Mouse (Mus musculus) liver, embryonic 12.5 days (tissue): ENCODE results near the gene Etv3. TPM values are rescaled to one million over a fixed set of nuclear protein-coding genes. Genes with fewer than 3 reads are reported as not detected.

ENCODE experiments used
- ATAC-seq: fragments of 200-750 bp; cut with Nextera tagmentation; 2 replicates; pipeline ENCODE4 v1.8.0; 2017; ENCODE audit warnings: moderate number of reproducible peaks, mild to moderate bottlenecking, moderate library complexity
- H3K27ac ChIP-seq: fragments of 300-500 bp; sonication (generic); 2 replicates; pipeline ENCODE4 v1.5.1; 2016; ENCODE audit warnings: mild to moderate bottlenecking
- H3K27me3 ChIP-seq: fragments of 300-500 bp; sonication (generic); replicated peaks from 2 replicates; pipeline ENCODE4 v1.6.1; 2016; ENCODE audit warnings: mild to moderate bottlenecking, moderate library complexity
- H3K36me3 ChIP-seq: fragments of 300-500 bp; sonication (generic); 2 replicates; pipeline ENCODE4 v1.6.1; 2016; ENCODE audit warnings: mild to moderate bottlenecking, moderate library complexity
- H3K4me1 ChIP-seq: fragments of 300-500 bp; sonication (generic); 2 replicates; pipeline ENCODE4 v1.6.1; 2016
- H3K4me2 ChIP-seq: fragments of 300-500 bp; sonication (generic); 2 replicates; pipeline ENCODE4 v1.6.1; 2016; ENCODE audit warnings: mild to moderate bottlenecking, moderate library complexity
- H3K4me3 ChIP-seq: fragments of 300-500 bp; sonication (generic); 2 replicates; pipeline ENCODE4 v1.5.1; 2016; ENCODE audit warnings: mild to moderate bottlenecking, moderate library complexity
- H3K9ac ChIP-seq: fragments of 300-500 bp; sonication (generic); 2 replicates; pipeline ENCODE4 v1.6.1; 2016; ENCODE audit warnings: mild to moderate bottlenecking, moderate library complexity
- H3K9me3 ChIP-seq: fragments of 300-500 bp; sonication (generic); replicated peaks from 2 replicates; pipeline ENCODE4 v1.6.1; 2016; ENCODE audit warnings: mild to moderate bottlenecking, moderate library complexity
- WGBS: fragments of 180-500 bp; shearing (Covaris S2); methylation state at CpG from one replicate; pipeline ENCODE4 v1.1.7; 2016; ENCODE audit not compliant: insufficient replicate concordance; 5-methylcytosine and 5-hydroxymethylcytosine counted together
- polyA plus RNA-seq: library from polyadenylated mRNA; unstranded; fragments of >200 nt; fragmentation: Nextera tagmentation; extraction: Ambion mirVana; gene quantifications from 2 replicates; pipeline ENCODE4 v1.2.1, GENCODE M21; 2016

The Etv3 gene
- polyA plus RNA-seq, 1 experiment from 2014 or later, result 5.2 TPM

DNA sequence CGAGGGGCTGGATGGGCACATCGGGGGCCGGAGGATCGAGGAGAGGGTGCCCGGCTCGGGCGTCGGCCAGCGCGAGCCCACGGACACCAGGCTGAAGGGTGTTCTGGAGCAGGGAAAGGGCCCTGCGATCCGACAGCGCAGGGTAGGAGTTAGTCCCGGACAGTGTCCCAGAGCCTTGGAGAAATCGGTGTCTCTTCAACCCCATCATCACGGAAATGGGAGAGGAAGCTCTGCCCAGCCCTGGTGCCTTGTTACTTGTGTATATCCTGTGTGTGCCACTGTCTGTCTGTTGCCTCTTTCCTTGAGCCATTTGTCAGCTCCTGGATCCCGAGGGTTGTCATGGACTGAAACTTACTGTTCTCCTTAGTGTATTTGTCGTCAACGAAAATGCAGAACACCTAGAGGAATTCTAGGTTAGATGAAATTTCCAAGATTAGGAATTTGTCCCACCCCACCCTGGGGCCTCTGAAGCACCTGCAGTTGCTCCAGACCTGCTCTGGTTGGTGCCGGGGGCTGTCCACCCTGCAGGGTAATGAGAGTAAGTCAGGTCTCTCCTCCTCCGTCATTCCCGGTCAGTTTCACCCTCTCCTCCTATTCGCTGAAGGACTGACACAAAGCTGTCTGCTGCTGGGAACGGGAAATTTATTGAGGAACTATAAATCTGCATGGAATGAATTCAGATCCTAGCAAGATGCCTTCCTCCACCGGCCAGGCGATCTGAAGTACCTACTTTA, 797 bp downstream of the Etv3 start:
- H3K27ac ChIP-seq, result peak overlapping the region; percentile 73

DNA sequence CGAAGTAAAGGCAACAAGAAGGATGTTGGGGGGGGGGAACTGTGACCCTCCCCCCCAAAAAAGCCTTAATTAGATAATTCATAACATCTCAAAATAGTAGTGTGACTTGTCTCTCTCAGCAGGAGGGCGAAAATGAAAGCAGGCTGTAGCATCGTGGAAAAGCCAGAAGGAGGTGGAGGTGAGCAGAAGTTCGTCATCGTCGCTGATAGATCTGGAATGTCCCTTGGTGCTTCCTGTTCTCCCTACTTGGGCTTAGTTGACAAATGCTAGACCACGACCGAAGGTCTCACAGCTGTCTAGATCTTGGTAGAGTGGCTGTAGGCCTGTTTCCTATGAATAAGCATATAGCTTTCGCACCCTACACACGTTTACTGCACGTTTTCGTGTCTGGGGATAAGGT, 1.9 kb downstream of the Etv3 start:
- no peak overlapping the region for H3K9ac ChIP-seq
- WGBS, result 70% methylated on average over 12 of the region's 12 CpGs
- no peaks in the 10 kb centered on the region for H3K27me3 ChIP-seq
- H3K4me2 ChIP-seq, result 0 out of 2 replicates have a peak overlapping the region, but pooled peaks have one; percentile 86
- H3K4me1 ChIP-seq, result peaks cover 31% of the 10 kb centered on the region
- H3K9me3 ChIP-seq, result no peaks in the 10 kb centered on the region
- peaks cover 49% of the 10 kb centered on the region for H3K36me3 ChIP-seq
- no peak for ATAC-seq
- no peak overlapping the region for H3K4me3 ChIP-seq
- no peak overlapping the region for H3K27ac ChIP-seq

More for the DNA sequence above, 797 bp downstream of the Etv3 start:
- no peaks in the 10 kb centered on the region for H3K9me3 ChIP-seq
- H3K4me3 ChIP-seq, result peak overlapping the region; percentile 88
- no peaks in the 10 kb centered on the region for H3K27me3 ChIP-seq
- ATAC-seq, result peak; percentile 57
- H3K4me2 ChIP-seq, result peak overlapping the region; percentile 86
- peaks cover 39% of the 10 kb centered on the region for H3K36me3 ChIP-seq
- peak overlapping the region; percentile 93 for H3K9ac ChIP-seq
- WGBS, result 7% methylated on average over 27 of the region's 27 CpGs
- peaks cover 31% of the 10 kb centered on the region for H3K4me1 ChIP-seq

DNA sequence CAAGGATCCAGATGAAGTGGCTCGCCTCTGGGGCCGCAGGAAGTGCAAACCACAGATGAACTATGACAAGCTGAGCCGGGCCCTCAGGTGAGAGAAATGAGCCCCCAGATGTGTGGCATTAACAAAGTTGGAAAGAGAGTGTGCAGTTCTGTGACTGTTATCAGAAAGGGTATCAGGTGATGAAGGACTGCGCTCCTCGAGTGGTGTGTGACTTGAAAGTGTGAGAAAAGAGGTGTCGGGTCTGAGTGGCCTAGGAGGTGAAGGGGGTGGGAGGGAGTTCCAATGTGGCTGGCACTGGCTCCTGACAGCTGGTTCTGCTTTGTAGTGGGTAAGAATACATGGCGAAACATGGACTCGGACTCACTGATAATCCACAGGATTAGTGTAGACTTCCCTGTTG, 2.8 kb downstream of the Etv3 start:
- Histone ChIP-seq H3K36me3 (peaks cover 58% of the 10 kb centered on the region), H3K9ac (no peak overlapping the region), H3K27ac (no peak overlapping the region), H3K4me2 (no peak overlapping the region), H3K9me3 (no peaks in the 10 kb centered on the region), H3K4me1 (peaks cover 31% of the 10 kb centered on the region), H3K4me3 (no peak overlapping the region), H3K27me3 (no peaks in the 10 kb centered on the region)
- ATAC-seq, result no peak
- WGBS, result 67% methylated on average over 8 of the region's 8 CpGs

DNA sequence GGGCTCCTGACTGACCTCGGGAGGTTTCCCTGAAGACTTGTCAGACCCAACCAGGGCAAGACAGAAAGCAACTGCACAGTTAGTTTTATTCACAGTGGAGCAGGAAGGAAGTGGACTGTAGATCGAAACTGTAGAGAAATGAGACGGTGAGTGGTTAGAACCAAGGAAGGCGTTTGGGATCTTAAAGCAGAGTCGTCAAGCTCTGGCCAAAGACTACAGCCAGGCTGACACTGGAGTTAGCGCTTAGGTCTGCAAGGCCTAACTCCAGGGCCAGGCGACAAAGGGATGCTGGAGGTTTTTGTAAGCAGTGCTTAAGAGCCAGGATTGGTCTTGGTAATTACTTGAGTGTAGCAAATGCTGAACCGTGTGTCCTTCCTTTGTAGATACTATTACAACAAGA, 3.6 kb downstream of the Etv3 start:
- Histone ChIP-seq H3K27me3 (no peaks in the 10 kb centered on the region), H3K36me3 (peaks cover 66% of the 10 kb centered on the region), H3K4me3 (no peak overlapping the region), H3K9ac (no peak overlapping the region), H3K9me3 (no peaks in the 10 kb centered on the region), H3K4me1 (peaks cover 31% of the 10 kb centered on the region), H3K4me2 (no peak overlapping the region), H3K27ac (no peak overlapping the region)
- 66% methylated on average over 8 of the region's 8 CpGs for WGBS
- no peak for ATAC-seq

DNA sequence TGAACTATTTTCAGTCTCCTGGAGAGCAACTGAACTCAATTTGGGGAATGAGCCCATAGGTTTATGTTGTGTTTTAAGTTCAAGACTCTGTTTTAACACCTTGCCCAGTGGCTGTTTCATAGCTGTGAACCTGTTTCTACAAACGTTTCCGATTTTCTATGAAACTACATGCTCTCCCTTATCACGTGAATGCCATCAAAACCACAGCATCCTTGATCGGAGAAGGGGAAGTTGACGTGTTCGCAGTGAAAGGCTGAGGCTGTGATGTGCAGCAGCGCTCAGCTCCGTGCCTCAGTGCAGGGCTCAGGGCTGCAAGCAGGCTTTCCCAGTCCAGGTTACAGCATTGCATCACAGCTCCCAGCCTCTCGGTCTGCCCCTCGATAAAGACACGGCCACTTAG, 4.4 kb downstream of the Etv3 start:
- Histone ChIP-seq H3K27me3 (no peaks in the 10 kb centered on the region), H3K4me3 (no peak overlapping the region), H3K9ac (no peak overlapping the region), H3K9me3 (no peaks in the 10 kb centered on the region), H3K27ac (no peak overlapping the region), H3K36me3 (peaks cover 73% of the 10 kb centered on the region), H3K4me2 (no peak overlapping the region), H3K4me1 (peaks cover 31% of the 10 kb centered on the region)
- ATAC-seq, result no peak
- 30% methylated on average over 11 of the region's 11 CpGs for WGBS

DNA sequence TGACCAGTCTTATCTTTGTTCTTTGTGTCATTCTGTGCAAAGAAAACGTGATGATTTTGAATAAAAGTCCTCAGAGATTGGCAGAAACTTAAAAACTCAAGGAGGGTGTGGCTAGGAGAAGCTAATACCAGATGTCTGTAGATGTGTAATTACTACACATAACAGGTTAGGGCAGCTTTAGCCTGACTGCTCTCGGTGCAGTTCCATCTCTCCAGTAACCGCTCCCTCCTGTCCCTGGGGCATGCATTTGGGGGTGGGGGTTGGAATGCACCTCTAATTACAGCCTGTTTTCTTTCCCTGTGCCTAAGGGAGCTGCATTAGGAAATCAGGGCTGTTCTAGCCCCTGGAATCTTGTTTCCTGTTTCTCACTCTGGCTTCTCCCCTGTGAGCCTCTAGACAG, 5.0 kb downstream of the Etv3 start:
- H3K27ac ChIP-seq, result no peak overlapping the region
- H3K36me3 ChIP-seq, result peaks cover 79% of the 10 kb centered on the region
- H3K4me3 ChIP-seq, result no peak overlapping the region
- no peak for ATAC-seq
- peaks cover 25% of the 10 kb centered on the region for H3K4me1 ChIP-seq
- no peaks in the 10 kb centered on the region for H3K9me3 ChIP-seq
- no peak overlapping the region for H3K4me2 ChIP-seq
- WGBS, result 73% methylated on average over 3 of the region's 3 CpGs
- no peaks in the 10 kb centered on the region for H3K27me3 ChIP-seq
- no peak overlapping the region for H3K9ac ChIP-seq

DNA sequence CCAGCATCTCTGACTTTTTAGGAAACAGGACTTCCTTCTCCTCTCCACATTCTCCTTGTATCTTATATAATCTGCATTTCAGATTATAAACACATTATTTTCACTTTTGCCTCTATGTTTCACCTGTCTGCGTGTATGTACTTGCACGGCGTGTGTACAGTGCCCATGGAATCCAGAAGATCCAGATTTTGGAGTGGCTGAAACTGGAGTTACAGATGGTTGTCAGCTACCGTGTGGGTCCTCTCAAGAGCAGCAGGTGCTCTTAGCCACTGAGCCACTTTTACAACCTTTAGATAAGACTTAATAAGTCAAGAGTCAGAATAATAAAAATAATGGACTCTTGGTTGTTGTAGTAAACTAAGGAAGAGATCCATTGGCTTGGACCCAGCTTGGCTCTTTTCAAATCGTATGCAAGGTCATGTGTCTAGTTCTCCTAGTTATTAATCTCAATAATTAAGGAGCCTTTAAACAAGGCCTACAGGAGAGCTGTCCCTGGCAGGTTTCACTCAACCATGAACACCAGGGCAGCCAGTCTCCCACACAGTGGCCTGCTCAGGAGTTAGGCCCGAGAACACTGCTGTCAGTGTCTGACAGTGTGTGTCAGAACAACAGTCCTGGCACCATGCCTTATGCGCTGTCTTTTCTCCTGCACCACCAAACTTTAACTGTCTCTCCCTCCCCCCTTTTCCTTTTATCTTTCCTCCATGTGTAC, 8.6 kb downstream of the Etv3 start:
- no peak for ATAC-seq
- Histone ChIP-seq H3K9me3 (no peaks in the 10 kb centered on the region), H3K27ac (no peak overlapping the region), H3K4me1 (peaks cover 10% of the 10 kb centered on the region; the same call in 1 of the 2 replicates), H3K36me3 (peaks cover 98% of the 10 kb centered on the region), H3K27me3 (no peaks in the 10 kb centered on the region), H3K9ac (no peak overlapping the region), H3K4me3 (no peak overlapping the region), H3K4me2 (no peak overlapping the region)
- 87% methylated on average over 7 of the region's 7 CpGs for WGBS

DNA sequence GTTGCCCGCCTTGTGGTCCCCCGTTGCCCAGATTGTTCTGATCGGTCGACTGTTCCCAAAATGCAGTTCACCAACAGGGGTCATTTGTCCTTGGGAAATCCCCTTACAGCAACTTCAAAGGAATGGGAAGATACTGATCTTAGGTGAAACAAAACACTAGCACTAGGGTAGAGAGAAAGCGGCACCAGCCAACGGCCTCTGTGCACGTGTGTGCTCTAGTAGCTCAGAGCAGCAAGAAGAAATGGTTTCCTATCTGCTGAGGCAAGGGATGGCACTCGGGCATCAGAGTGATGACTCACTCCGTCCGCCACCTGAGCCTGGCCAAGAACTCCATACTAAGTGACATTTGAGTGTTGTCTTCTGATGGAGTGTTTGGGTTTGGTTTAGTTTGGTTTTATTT, 12.8 kb downstream of the Etv3 start:
- no peak overlapping the region for H3K4me2 ChIP-seq
- H3K27ac ChIP-seq, result no peak overlapping the region
- H3K9ac ChIP-seq, result no peak overlapping the region

DNA sequence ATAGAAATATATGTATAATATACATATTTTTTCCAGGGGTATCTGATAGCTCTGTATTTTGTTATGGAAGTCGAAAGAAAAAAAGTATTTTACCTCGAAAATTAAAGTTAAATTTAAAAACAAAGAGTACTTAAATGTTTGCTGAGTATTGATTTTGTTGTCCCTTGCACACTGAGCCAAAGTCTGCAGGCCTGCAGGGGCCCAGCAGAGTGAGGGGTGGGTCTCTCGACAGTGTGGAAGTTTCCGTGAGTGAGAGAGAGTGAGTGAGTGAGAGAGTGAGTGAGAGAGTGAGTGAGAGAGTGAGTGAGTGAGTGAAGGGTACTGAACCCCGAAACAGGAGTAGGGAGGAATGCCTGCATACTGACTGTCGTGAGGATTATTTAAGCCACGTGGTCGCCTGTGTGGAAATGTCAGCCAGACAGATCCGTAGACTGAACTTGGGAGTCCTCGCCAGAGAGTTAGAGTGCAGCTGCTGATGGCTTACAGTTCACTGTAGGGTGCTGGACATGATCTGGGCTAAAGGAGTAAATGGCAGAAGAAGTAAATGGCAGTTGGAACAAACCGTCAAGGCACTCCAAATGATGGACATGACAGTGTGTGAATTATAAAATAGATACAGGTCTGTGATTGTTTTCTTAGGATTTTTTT, 14.9 kb downstream of the Etv3 start:
- peaks cover 41% of the 10 kb centered on the region for H3K36me3 ChIP-seq
- ATAC-seq, result no peak
- H3K27ac ChIP-seq, result no peak overlapping the region
- no peaks in the 10 kb centered on the region for H3K27me3 ChIP-seq
- H3K9me3 ChIP-seq, result no peaks in the 10 kb centered on the region
- no peak overlapping the region for H3K9ac ChIP-seq
- H3K4me2 ChIP-seq, result no peak overlapping the region
- peaks cover 28% of the 10 kb centered on the region; the same call in 1 of the 2 replicates for H3K4me1 ChIP-seq
- H3K4me3 ChIP-seq, result no peak overlapping the region
- 69% methylated on average over 11 of the region's 11 CpGs for WGBS

More for the DNA sequence above, 12.8 kb downstream of the Etv3 start:
- 72% methylated on average over 10 of the region's 10 CpGs for WGBS
- no peak for ATAC-seq
- H3K9me3 ChIP-seq, result no peaks in the 10 kb centered on the region
- H3K27me3 ChIP-seq, result no peaks in the 10 kb centered on the region
- peaks cover 61% of the 10 kb centered on the region for H3K36me3 ChIP-seq
- peaks cover 25% of the 10 kb centered on the region; the same call in 1 of the 2 replicates for H3K4me1 ChIP-seq
- no peak overlapping the region for H3K4me3 ChIP-seq

DNA sequence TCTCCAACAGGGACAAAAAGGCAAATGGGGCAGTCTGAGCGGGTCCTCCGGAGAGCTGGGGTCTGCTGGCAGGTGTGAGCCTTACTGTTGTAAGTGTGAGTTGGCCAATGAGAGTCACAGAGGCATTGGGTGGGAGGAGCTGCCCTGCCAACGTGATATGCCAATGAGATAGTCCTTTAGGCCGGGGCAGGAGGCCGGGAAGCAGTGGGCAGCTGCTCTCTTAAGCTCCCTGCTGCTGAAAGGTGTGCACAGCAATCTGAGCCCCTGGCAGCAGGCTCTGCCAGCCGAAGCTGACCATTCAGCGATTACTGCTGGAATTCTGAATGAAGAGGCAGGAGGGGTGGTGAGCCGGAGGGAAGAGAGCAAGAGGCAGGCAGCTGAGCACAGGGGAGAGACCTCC, 15.5 kb downstream of the Etv3 start:
- H3K9ac ChIP-seq, result no peak overlapping the region
- H3K4me3 ChIP-seq, result no peak overlapping the region
- H3K36me3 ChIP-seq, result peaks cover 35% of the 10 kb centered on the region
- peaks cover 28% of the 10 kb centered on the region; the same call in 1 of the 2 replicates for H3K4me1 ChIP-seq
- WGBS, result 53% methylated on average over 8 of the region's 8 CpGs
- H3K27ac ChIP-seq, result no peak overlapping the region
- no peak for ATAC-seq
- peak overlapping the region; percentile 19; the same call in 1 of the 2 replicates for H3K4me2 ChIP-seq
- H3K9me3 ChIP-seq, result no peaks in the 10 kb centered on the region
- 0 out of 2 replicates have a peak, but pooled peaks cover 4% of the 10 kb centered on the region for H3K27me3 ChIP-seq

DNA sequence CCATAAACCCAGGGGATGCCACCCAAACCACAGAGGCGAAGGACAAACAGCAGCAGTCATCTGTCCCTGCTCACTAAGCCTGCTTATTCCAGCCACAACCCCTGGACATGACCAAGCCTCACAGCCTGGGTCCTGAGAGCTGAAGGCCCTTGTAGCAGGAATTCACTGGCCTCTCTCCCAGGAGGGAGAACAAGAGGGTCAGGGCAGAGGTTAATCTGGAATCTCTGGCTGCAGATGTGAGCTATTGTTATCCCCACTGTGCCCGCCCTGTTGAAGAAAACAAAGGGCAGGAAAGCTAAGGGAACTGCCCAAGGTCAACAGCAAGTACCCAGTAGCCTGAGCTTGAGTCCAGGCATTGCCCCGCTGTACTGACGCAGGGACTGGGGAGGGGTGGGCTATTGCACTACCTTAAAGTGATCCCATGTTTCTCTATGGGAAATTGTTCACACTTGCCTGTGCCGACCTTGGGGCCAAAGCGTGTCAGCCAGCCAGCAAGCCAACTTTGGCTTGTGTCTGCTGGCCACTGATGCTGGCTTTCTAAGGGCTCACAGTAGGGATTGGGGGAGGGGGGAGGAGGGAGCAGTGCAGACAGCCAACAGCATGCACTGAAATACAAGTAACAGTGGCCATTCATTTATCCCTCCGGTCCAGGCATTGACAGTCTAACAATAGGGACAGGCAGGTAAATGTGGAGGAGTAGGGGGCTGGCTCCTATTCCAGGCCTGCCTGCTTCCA, 17.4 kb downstream of the Etv3 start:
- Histone ChIP-seq H3K27me3 (0 out of 2 replicates have a peak, but pooled peaks cover 5% of the 10 kb centered on the region), H3K4me2 (no peak overlapping the region), H3K9ac (no peak overlapping the region), H3K9me3 (no peaks in the 10 kb centered on the region), H3K4me3 (no peak overlapping the region), H3K27ac (no peak overlapping the region), H3K4me1 (peaks cover 27% of the 10 kb centered on the region; the same call in 1 of the 2 replicates), H3K36me3 (peaks cover 16% of the 10 kb centered on the region; the same call in 1 of the 2 replicates)
- ATAC-seq, result no peak; the same call in 1 of the 2 replicates
- WGBS, result 71% methylated on average over 7 of the region's 7 CpGs
